Mouse (Mus musculus): ENCODE results near the gene Slc38a8.

Slc38a8 gene

GRCm38 (mm10) chr8:119436933-119437332 is 64.6 kb downstream of the Slc38a8 start:
- DNase-seq, result no peak

GRCm38 (mm10) chr8:119436331-119436730 is 65.2 kb downstream of the Slc38a8 start:
- DNase-seq, result no peak

- DNase-seq, result no peak
Measured at GRCm38 (mm10) chr8:119435527-119435926, 66.0 kb downstream of the Slc38a8 start.

GRCm38 (mm10) chr8:119434569-119434968 is 66.9 kb downstream of the Slc38a8 start:
- no peak for DNase-seq

GRCm38 (mm10) chr8:119433582-119434174 is 67.8 kb downstream of the Slc38a8 start, which contains the start of gene Osgin1:
Gene Osgin1 (plus strand): TSS chr8:119434124.
- no peak for DNase-seq

GRCm38 (mm10) chr8:119432372-119432771 is 69.1 kb downstream of the Slc38a8 start:
- DNase-seq, result no peak

GRCm38 (mm10) chr8:119430690-119431089 is 70.8 kb downstream of the Slc38a8 start:
- DNase-seq, result no peak

GRCm38 (mm10) chr8:119430250-119430649 is 71.2 kb downstream of the Slc38a8 start:
- no peak for DNase-seq
